Mouse (Mus musculus): ENCODE measurements at regions not wholly inside any gene's neighbourhood (a gene's known extent, or its start where the extent isn't known, plus 50 kb on each side); places are given as distances from the start of the nearest gene placed in this dataset.
"Not testable (repeated sequence)": the region's sequence is repeated elsewhere in the genome, so short reads cannot be mapped to it uniquely, and the experiment has no call there.

- not testable (repeated sequence) for DNase-seq (ENCODE audit: low spot score); H3K4me2 ChIP-seq (ENCODE audit: low read length); H3K9me3 ChIP-seq (replicated peaks; ENCODE audit: low read length); H3K9ac ChIP-seq (ENCODE audit: low read depth, low read length); ATAC-seq (replicated peaks; ENCODE audit: low FRiP score, low read depth); H3K27ac ChIP-seq; H3K27me3 ChIP-seq (ENCODE audit: insufficient read depth, low read length); H3K4me1 ChIP-seq (replicated peaks; ENCODE audit: insufficient read depth, low read length); H3K4me3 ChIP-seq (replicated peaks; ENCODE audit: low read depth, low read length); H3K36me3 ChIP-seq (ENCODE audit: insufficient read depth, low read length)
- WGBS: 41% methylated on average over 2 of the region's 2 CpGs
These were observed 454.3 kb downstream of the Gm10330 start for GRCm38 (mm10) chr12:23325756-23326155.

DNA sequence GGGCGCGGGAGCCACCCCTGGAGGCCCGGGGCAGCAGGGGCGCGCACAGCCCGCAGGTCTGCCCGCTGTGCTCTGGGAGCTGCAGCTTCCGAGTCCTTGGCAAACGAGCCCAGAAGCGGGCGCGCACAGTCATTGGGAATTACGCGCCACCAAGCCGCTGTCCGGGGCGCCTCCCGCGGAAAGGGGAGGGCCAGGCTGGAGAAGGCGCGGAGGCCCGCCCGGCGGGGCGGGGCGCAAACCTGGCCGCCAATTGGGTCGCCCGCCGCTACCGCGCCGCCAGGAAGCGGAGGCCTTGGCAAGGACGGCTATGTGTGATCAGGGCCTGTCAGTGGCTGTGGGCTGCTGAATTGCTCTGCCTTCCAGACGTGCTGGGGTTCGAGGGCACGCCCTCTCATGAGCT lies 464.9 kb downstream of the Gm10330 start:
- WGBS: 2% methylated on average over 17 of the region's 38 CpGs
- H3K27ac ChIP-seq; H3K27me3 ChIP-seq (ENCODE audit: insufficient read depth, low read length); H3K9me3 ChIP-seq (replicated peaks; ENCODE audit: low read length); H3K9ac ChIP-seq (ENCODE audit: low read depth, low read length); H3K36me3 ChIP-seq (ENCODE audit: insufficient read depth, low read length); H3K4me1 ChIP-seq (replicated peaks; ENCODE audit: insufficient read depth, low read length): not testable (repeated sequence)
- DNase-seq (ENCODE audit: low spot score) (peak; percentile 11), ATAC-seq (replicated peaks; ENCODE audit: low FRiP score, low read depth) (peak; percentile 77; the same call in 1 of the 2 replicates)
- Histone ChIP-seq H3K4me3 (replicated peaks; ENCODE audit: low read depth, low read length) (peak overlapping the region; percentile 30), H3K4me2 (ENCODE audit: low read length) (peak overlapping the region; percentile 43)

All from kidney, postnatal 0 days (tissue).